Mouse (Mus musculus): ENCODE results near the gene Tbc1d32. TPM values are rescaled to one million over a fixed set of nuclear protein-coding genes. Genes with fewer than 3 reads are reported as not detected.

Gene Tbc1d32
- polyA plus RNA-seq, 1 experiment from 2014 or later, result 2.9 TPM

DNA sequence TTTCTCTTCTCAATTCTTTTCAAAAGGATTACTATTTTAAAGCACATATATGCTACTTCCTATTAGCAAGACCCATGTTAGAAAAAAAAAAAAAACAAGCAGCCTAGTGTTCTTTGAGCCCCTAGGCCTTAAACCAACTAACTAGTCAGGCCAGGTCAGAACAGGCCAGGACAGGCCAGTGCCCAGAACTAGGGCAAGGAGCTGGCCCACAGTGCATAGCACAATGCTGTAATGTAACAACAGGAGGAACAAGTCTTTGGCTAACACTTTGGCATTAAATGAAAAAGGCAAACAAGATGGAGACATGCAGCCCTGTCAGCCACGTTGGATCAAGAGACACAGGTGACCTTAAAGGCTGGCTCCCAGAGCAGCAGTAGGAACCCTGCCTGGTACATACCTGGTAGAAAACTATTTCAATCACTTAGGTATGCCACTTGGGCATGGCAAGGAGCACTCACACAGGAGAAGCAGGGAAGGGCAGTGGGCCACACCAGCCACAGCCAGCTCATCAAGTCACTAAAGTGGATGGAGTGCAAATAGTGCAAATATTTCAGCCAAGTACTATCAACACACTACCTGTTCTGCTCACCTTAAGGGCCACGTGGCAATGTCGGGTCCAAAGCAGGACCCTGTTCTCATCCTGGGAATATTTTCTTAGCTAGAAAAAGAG is 128.7 kb downstream of the Tbc1d32 start:
- no peak for ATAC-seq (ENCODE audit: low FRiP score)
- H3K9me3 ChIP-seq, result no peaks in the 10 kb centered on the region
- H3K9ac ChIP-seq, result no peak overlapping the region
- no peak overlapping the region for H3K27ac ChIP-seq
- WGBS, result 98% methylated on average over 3 of the region's 3 CpGs
- no peak overlapping the region for H3K4me2 ChIP-seq
- H3K27me3 ChIP-seq, result no peaks in the 10 kb centered on the region
- H3K4me1 ChIP-seq (replicated peaks), result no peaks in the 10 kb centered on the region
- no peak overlapping the region for H3K4me3 ChIP-seq
- no peaks in the 10 kb centered on the region for H3K36me3 ChIP-seq

DNA sequence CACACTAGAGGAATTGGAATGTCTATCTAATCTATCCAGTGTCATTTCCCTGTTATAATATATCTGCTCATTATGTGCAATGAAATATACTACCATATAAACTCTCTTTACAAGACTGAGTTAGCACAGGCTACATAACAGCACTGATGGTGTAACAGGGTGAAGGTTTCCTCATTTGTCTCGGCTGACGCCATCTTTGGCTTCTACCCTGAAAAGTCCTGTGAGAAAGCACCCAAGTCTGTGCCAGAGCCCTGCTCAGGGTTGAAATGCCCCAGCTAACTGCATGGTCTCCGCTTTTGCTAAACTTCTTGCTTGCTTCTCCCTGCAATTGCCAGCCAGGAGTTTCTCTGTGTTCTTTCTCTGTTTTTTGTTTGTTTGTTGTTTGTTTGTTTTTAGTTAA is 129.4 kb downstream of the Tbc1d32 start:
- Histone ChIP-seq H3K4me2 (no peak overlapping the region), H3K4me1 (replicated peaks) (no peaks in the 10 kb centered on the region), H3K9me3 (no peaks in the 10 kb centered on the region), H3K36me3 (no peaks in the 10 kb centered on the region), H3K27ac (no peak overlapping the region), H3K4me3 (no peak overlapping the region), H3K9ac (no peak overlapping the region), H3K27me3 (no peaks in the 10 kb centered on the region)
- ATAC-seq (ENCODE audit: low FRiP score), result no peak
- WGBS, result 90% methylated on average over 3 of the region's 3 CpGs

DNA sequence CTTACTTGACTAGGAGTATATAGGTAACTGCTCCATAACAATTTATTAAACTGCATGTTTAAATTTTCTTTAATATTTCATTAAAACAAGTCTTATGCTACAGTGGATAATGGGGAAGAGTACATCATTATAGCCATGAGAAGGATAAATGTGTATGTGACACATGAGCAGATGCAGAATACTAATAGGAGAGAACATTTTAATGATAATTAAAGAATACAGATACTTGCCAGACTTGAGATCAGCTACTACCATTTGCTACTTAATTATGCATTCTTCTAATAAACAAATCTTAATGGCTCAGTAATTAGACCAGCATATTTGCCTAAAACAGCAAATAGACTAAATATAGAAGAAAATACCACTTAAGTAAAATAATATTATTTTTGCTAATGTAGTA is 131.7 kb downstream of the Tbc1d32 start:
- no peaks in the 10 kb centered on the region for H3K36me3 ChIP-seq
- ATAC-seq (ENCODE audit: low FRiP score), result no peak
- H3K9me3 ChIP-seq, result no peaks in the 10 kb centered on the region
- no peak overlapping the region for H3K4me3 ChIP-seq
- H3K9ac ChIP-seq, result no peak overlapping the region
- H3K4me2 ChIP-seq, result no peak overlapping the region
- H3K27me3 ChIP-seq, result no peaks in the 10 kb centered on the region
- H3K27ac ChIP-seq, result no peak overlapping the region
- H3K4me1 ChIP-seq (replicated peaks), result no peaks in the 10 kb centered on the region

DNA sequence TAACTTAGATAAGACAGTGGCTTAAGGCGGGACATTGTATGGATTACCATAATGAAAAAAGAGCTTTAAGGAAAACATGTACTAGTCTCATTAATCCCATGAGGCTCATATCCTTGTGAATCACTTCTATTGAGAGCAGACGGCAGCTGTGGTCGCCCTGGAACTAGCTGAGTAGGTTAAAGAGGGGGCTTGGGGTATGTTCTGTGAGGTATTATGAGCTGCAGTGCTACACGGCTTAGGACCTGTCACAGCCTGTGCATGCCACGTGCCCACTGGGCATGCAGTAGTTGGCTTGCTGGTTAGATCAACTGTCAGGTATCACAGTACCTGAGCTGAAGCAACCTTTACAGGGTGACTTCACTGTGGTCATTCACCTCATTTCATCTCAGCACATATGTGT is 133.9 kb downstream of the Tbc1d32 start:
- WGBS, result 69% methylated on average over 5 of the region's 5 CpGs
- Histone ChIP-seq H3K36me3 (no peaks in the 10 kb centered on the region), H3K4me1 (replicated peaks) (no peaks in the 10 kb centered on the region), H3K4me2 (no peak overlapping the region), H3K9ac (no peak overlapping the region), H3K27ac (no peak overlapping the region), H3K9me3 (no peaks in the 10 kb centered on the region), H3K27me3 (no peaks in the 10 kb centered on the region), H3K4me3 (no peak overlapping the region)
- ATAC-seq (ENCODE audit: low FRiP score), result no peak

GRCm38 (mm10) chr10:56089714-56090113 is 138.8 kb downstream of the Tbc1d32 start:
- Histone ChIP-seq H3K9me3 (no peaks in the 10 kb centered on the region), H3K4me3 (no peak overlapping the region), H3K4me1 (replicated peaks) (no peaks in the 10 kb centered on the region), H3K4me2 (no peak overlapping the region), H3K27ac (no peak overlapping the region), H3K36me3 (no peaks in the 10 kb centered on the region), H3K27me3 (no peaks in the 10 kb centered on the region), H3K9ac (no peak overlapping the region)
- ATAC-seq (ENCODE audit: low FRiP score), result no peak
- 93% methylated on average over 4 of the region's 4 CpGs for WGBS

DNA sequence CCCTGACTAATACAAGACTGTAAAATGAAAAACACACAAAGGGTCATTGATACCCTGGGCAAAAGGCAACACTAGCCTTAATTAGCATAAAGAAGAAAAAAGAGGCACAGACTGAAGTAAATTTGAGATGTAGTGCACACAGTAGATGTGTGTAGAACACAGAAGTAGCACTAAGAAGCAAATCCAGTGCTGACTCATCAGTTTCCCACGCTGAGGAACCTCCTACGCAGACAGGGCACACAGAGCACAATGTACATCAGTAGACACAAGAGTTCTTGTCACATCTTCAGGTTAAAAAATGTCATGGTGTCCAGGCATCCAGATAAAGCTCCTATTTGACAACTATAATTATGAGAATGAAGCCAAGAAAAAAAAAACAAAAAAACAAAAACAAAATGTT is 165.7 kb downstream of the Tbc1d32 start:
- ATAC-seq (ENCODE audit: low FRiP score), result no peak

DNA sequence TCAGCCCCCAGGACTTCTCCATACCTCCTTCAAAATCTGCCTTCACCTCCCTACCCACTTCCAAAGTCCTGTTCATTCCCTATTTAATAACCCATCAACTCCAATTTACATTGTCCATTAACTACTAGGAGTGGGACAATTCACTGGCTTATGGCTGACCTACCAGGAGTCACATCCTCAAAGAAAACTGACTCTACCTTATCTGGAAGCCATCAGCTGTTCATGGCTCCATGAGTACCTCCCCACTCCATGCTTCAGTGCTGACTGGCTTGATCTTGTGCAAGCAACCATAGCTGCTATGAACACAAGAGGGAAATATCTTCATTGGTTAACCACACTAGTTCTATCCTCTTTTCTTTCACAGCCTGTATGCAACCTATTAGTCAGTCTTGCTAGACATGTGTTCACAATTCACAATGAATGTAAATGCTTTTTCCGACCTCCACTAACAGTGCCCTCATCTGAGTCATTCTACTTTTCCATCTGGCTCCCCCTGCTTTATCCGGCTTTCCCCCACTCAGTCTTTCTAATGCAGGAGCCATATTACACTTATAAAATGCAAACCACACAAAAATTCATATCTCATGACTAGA is 167.2 kb downstream of the Tbc1d32 start:
- Histone ChIP-seq H3K4me1 (replicated peaks) (peaks cover 7% of the 10 kb centered on the region; the same call in 1 of the 2 replicates), H3K27ac (no peak overlapping the region), H3K36me3 (no peaks in the 10 kb centered on the region), H3K4me2 (no peak overlapping the region), H3K27me3 (no peaks in the 10 kb centered on the region), H3K9me3 (no peaks in the 10 kb centered on the region), H3K9ac (no peak overlapping the region), H3K4me3 (no peak overlapping the region)
- no peak for ATAC-seq (ENCODE audit: low FRiP score)
- 89% methylated on average over 2 of the region's 2 CpGs for WGBS

More for the DNA sequence above, 165.7 kb downstream of the Tbc1d32 start:
- WGBS, result 85% methylated on average over 2 of the region's 2 CpGs
- Histone ChIP-seq H3K4me1 (replicated peaks) (peaks cover 7% of the 10 kb centered on the region; the same call in 1 of the 2 replicates), H3K27me3 (no peaks in the 10 kb centered on the region), H3K36me3 (no peaks in the 10 kb centered on the region), H3K9ac (no peak overlapping the region), H3K4me3 (no peak overlapping the region), H3K4me2 (no peak overlapping the region), H3K27ac (no peak overlapping the region), H3K9me3 (no peaks in the 10 kb centered on the region)

- Histone ChIP-seq H3K9me3 (no peaks in the 10 kb centered on the region), H3K27me3 (no peaks in the 10 kb centered on the region), H3K4me3 (no peak overlapping the region), H3K4me2 (no peak overlapping the region), H3K4me1 (replicated peaks) (peaks cover 7% of the 10 kb centered on the region; the same call in 1 of the 2 replicates), H3K27ac (peak overlapping the region; percentile 69; the same call in 1 of the 2 replicates), H3K36me3 (no peaks in the 10 kb centered on the region), H3K9ac (no peak overlapping the region)
- 27% methylated on average over 3 of the region's 3 CpGs for WGBS
- peak; percentile 43 for ATAC-seq (ENCODE audit: low FRiP score)
Observed at GRCm38 (mm10) chr10:56058979-56059422, 169.5 kb downstream of the Tbc1d32 start.

- no peak for ATAC-seq (ENCODE audit: low FRiP score)
- Histone ChIP-seq H3K36me3 (no peaks in the 10 kb centered on the region), H3K4me2 (no peak overlapping the region), H3K9ac (no peak overlapping the region), H3K4me3 (no peak overlapping the region), H3K27ac (no peak overlapping the region), H3K27me3 (no peaks in the 10 kb centered on the region), H3K9me3 (no peaks in the 10 kb centered on the region), H3K4me1 (replicated peaks) (no peaks in the 10 kb centered on the region)
Observed at GRCm38 (mm10) chr10:56025400-56025799, 203.1 kb downstream of the Tbc1d32 start.

DNA sequence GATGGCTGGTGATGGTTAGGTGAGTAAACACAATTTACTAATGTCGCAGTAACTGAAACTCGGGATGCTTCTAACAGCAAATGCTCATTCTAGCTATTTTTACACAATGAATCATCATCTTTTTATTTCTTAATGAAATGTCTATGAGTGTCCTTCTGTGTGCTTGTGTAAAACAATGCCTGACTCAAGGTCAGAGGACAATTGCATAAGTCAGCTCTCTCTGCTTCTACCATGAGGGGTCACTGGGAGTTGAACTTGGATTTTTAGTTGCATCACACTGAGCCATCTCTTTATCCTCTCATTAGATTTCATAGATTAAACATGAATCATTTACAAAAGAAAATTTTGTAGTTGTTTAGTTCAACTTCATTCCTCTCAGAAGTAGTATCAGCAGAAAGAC is 203.9 kb downstream of the Tbc1d32 start:
- H3K9ac ChIP-seq, result no peak overlapping the region
- no peak overlapping the region for H3K27ac ChIP-seq
- H3K4me2 ChIP-seq, result no peak overlapping the region
- no peaks in the 10 kb centered on the region for H3K36me3 ChIP-seq
- no peaks in the 10 kb centered on the region for H3K4me1 ChIP-seq (replicated peaks)
- WGBS, result 96% methylated on average over 2 of the region's 2 CpGs
- no peaks in the 10 kb centered on the region for H3K9me3 ChIP-seq
- no peaks in the 10 kb centered on the region for H3K27me3 ChIP-seq
- no peak overlapping the region for H3K4me3 ChIP-seq
- no peak for ATAC-seq (ENCODE audit: low FRiP score)

GRCm38 (mm10) chr10:55979898-55980521 is 248.5 kb downstream of the Tbc1d32 start:
- H3K4me2 ChIP-seq, result no peak overlapping the region
- H3K9me3 ChIP-seq, result no peaks in the 10 kb centered on the region
- ATAC-seq (ENCODE audit: low FRiP score), result peak; percentile 83
- no peak overlapping the region for H3K9ac ChIP-seq
- H3K27ac ChIP-seq, result no peak overlapping the region
- H3K27me3 ChIP-seq, result no peaks in the 10 kb centered on the region
- no peaks in the 10 kb centered on the region for H3K4me1 ChIP-seq (replicated peaks)
- 29% methylated on average over 2 of the region's 2 CpGs for WGBS
- H3K4me3 ChIP-seq, result no peak overlapping the region
- no peaks in the 10 kb centered on the region for H3K36me3 ChIP-seq

GRCm38 (mm10) chr10:55978001-55978400 is 250.5 kb downstream of the Tbc1d32 start:
- 64% methylated on average over 7 of the region's 7 CpGs for WGBS
- no peak overlapping the region for H3K27ac ChIP-seq
- H3K9ac ChIP-seq, result no peak overlapping the region
- no peak overlapping the region for H3K4me3 ChIP-seq
- H3K27me3 ChIP-seq, result no peaks in the 10 kb centered on the region
- no peak for ATAC-seq (ENCODE audit: low FRiP score)
- H3K4me1 ChIP-seq (replicated peaks), result no peaks in the 10 kb centered on the region
- no peak overlapping the region for H3K4me2 ChIP-seq
- H3K9me3 ChIP-seq, result no peaks in the 10 kb centered on the region
- H3K36me3 ChIP-seq, result no peaks in the 10 kb centered on the region
